Mouse (Mus musculus): ENCODE results near the gene Syngap1. TPM values are rescaled to one million over a fixed set of nuclear protein-coding genes. Genes with fewer than 3 reads are reported as not detected.
"Not testable (repeated sequence)": the region's sequence is repeated elsewhere in the genome, so short reads cannot be mapped to it uniquely, and the experiment has no call there.

Gene Syngap1
- polyA plus RNA-seq, 1 experiment from 2014 or later: 1.6 TPM

DNA sequence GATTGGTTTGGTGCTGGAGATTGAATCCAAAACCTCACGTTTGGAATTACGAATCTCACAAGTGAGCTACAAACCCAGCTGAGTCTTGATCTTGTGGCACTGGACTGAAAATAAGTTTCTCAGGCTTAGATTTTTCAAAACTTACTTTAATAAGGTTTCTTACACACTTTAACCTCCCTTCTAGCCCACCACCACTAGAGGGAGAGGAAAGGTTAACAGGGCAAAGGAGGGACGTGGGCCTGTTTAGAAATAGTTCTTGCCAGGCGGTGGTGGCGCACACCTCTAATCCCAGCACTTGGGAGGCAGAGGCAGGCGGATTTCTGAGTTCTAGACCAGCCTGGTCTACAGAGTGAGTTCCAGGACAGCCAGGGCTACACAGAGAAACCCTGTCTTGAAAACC is 36.3 kb downstream of the Syngap1 start:
- Histone ChIP-seq H3K4me1 (peaks cover 20% of the 10 kb centered on the region), H3K36me3 (peaks cover 48% of the 10 kb centered on the region)
- ATAC-seq (ENCODE audit: insufficient number of reproducible peaks, low FRiP score, low TSS enrichment, low read depth); H3K4me3 ChIP-seq; H3K9ac ChIP-seq; H3K27me3 ChIP-seq; H3K4me2 ChIP-seq; H3K27ac ChIP-seq; H3K9me3 ChIP-seq: not testable (repeated sequence)
- WGBS: 92% methylated on average over 6 of the region's 6 CpGs

- Histone ChIP-seq H3K27me3 (no peaks in the 10 kb centered on the region), H3K9me3 (no peaks in the 10 kb centered on the region), H3K9ac (no peak overlapping the region), H3K4me1 (peaks cover 8% of the 10 kb centered on the region), H3K36me3 (peaks cover 45% of the 10 kb centered on the region), H3K27ac (no peak overlapping the region), H3K4me3 (no peak overlapping the region), H3K4me2 (no peak overlapping the region)
- ATAC-seq (ENCODE audit: insufficient number of reproducible peaks, low FRiP score, low TSS enrichment, low read depth): no peak
- WGBS: 74% methylated on average over 2 of the region's 2 CpGs
Observed at GRCm38 (mm10) chr17:26979426-26979825, 38.4 kb downstream of the Syngap1 start.

- no peaks in the 10 kb centered on the region for H3K9me3 ChIP-seq
- H3K27me3 ChIP-seq: no peaks in the 10 kb centered on the region
- H3K4me2 ChIP-seq: no peak overlapping the region
- H3K27ac ChIP-seq: no peak overlapping the region
- 68% methylated on average over 2 of the region's 2 CpGs for WGBS
- H3K4me1 ChIP-seq: 0 out of 2 replicates have a peak, but pooled peaks cover 2% of the 10 kb centered on the region
- H3K36me3 ChIP-seq: peaks cover 31% of the 10 kb centered on the region
- no peak for ATAC-seq (ENCODE audit: insufficient number of reproducible peaks, low FRiP score, low TSS enrichment, low read depth)
- no peak overlapping the region for H3K4me3 ChIP-seq
- no peak overlapping the region for H3K9ac ChIP-seq
Observed at GRCm38 (mm10) chr17:26981050-26981449, 40.0 kb downstream of the Syngap1 start.

DNA sequence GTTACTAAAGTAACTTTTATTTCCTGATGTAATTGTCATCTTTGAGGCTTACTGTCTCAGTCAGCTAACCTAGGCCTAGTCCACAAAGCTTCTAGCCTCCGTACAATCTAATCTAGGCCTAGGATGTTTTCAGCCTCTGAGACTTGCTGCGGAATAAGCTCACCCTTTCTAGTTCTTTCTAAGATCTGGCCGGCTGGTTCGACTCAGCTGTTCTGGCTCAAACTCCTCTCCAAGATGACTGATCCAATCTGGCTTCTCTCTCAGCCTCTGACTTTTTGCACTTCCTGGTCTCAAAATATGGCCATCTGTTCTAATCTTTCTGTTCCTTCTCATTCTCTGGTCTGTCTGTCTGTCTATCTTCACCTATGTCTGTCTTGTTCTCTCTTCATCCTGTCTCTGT is 42.3 kb downstream of the Syngap1 start:
- Histone ChIP-seq H3K36me3 (peaks cover 12% of the 10 kb centered on the region), H3K9ac (no peak overlapping the region), H3K4me1 (no peaks in the 10 kb centered on the region), H3K4me2 (no peak overlapping the region), H3K27me3 (no peaks in the 10 kb centered on the region), H3K9me3 (no peaks in the 10 kb centered on the region), H3K4me3 (no peak overlapping the region), H3K27ac (no peak overlapping the region)
- ATAC-seq (ENCODE audit: insufficient number of reproducible peaks, low FRiP score, low TSS enrichment, low read depth): no peak
- 93% methylated on average over 4 of the region's 4 CpGs for WGBS

DNA sequence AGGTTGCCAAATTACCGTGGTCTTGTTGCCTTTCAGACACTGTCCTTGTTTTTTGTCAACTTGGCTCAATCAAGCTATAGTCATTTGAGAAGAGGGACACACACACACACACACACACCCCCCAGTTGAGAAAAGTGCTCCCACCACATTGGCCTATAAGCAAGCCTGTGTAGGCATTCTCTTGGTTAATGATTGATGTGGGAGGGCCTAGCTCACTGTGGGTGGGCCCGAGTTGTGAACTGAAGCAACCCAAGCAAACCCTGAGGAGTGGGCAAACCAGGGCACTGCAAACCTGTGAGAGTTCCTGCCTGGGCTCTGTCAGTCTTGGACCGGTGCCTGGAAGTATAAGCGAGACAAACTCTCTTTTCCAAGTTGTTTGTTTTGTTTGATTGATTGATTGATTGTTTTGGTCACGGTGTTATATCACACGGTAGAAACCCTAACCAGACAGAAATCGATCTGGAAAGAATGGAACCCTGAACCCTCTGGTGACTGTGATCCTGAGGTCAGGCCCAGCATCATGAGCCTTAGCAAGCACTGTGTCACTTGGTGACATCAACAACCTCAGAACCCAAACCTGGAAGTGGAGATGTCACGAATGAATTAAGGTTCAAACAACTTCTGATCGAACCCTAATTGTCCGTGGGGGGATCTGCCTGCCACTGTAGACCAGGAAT is 44.6 kb downstream of the Syngap1 start:
- Histone ChIP-seq H3K9me3 (no peaks in the 10 kb centered on the region), H3K36me3 (no peaks in the 10 kb centered on the region), H3K27ac (no peak overlapping the region), H3K9ac (no peak overlapping the region), H3K4me3 (no peak overlapping the region), H3K4me2 (no peak overlapping the region), H3K27me3 (no peaks in the 10 kb centered on the region), H3K4me1 (no peaks in the 10 kb centered on the region)
- 84% methylated on average over 10 of the region's 10 CpGs for WGBS
- no peak for ATAC-seq (ENCODE audit: insufficient number of reproducible peaks, low FRiP score, low TSS enrichment, low read depth)

DNA sequence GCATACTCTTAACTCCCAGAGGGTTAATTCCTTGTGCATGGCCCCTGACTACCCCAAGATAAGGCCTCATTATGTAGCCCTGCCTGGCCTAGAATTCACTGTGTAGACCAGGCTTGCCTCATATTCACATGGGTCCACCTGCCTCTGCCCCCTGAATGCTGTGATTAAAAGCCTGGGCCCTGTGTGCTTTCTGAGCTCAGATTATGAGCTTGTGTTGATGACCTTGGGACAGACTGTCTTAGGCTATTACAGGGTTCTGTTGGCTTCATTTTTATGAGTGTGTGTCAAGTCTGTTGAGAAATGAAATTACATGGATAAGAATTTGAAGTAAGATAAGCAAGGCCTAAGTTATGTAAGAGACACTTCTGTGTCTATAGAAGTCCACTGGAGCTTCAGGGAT is 49.5 kb downstream of the Syngap1 start:
- Histone ChIP-seq H3K9ac (no peak overlapping the region), H3K9me3 (no peaks in the 10 kb centered on the region), H3K4me1 (no peaks in the 10 kb centered on the region), H3K4me3 (no peak overlapping the region), H3K36me3 (no peaks in the 10 kb centered on the region), H3K27ac (no peak overlapping the region), H3K27me3 (no peaks in the 10 kb centered on the region), H3K4me2 (no peak overlapping the region)
- ATAC-seq (ENCODE audit: insufficient number of reproducible peaks, low FRiP score, low TSS enrichment, low read depth): no peak

- Histone ChIP-seq H3K4me1 (0 out of 2 replicates have a peak, but pooled peaks cover 3% of the 10 kb centered on the region), H3K4me3 (no peak overlapping the region), H3K4me2 (no peak overlapping the region), H3K27me3 (no peaks in the 10 kb centered on the region), H3K36me3 (no peaks in the 10 kb centered on the region), H3K9me3 (no peaks in the 10 kb centered on the region), H3K9ac (no peak overlapping the region), H3K27ac (0 out of 2 replicates have a peak overlapping the region, but pooled peaks have one; percentile 3)
- ATAC-seq (ENCODE audit: insufficient number of reproducible peaks, low FRiP score, low TSS enrichment, low read depth): no peak
- 72% methylated on average over 14 of the region's 14 CpGs for WGBS
Observed at GRCm38 (mm10) chr17:26994410-26994809, 53.4 kb downstream of the Syngap1 start.

DNA sequence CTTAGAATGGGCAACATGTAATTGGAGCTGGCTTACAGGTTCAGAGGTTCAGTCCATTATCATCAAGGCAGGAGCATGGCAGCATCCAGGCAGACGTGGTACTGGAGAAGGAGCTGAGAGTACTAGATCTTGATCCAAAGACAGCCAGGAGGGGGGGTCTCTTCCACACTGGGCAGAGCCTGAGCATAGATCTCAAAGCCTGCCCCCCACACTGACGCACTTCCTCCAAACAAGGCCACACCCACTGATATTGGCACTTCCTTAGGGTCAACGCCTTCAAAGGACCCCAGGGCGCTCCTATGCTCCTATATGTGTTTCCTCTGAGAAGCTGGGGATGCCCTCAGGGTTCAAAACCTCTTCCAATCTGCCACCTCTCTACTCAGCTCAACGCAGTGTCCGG is 54.0 kb downstream of the Syngap1 start:
- 0 out of 2 replicates have a peak overlapping the region, but pooled peaks have one; percentile 3 for H3K27ac ChIP-seq

GRCm38 (mm10) chr17:26995562-26995961 is 54.5 kb downstream of the Syngap1 start:
- H3K9me3 ChIP-seq: no peaks in the 10 kb centered on the region
- H3K4me2 ChIP-seq: no peak overlapping the region
- ATAC-seq (ENCODE audit: insufficient number of reproducible peaks, low FRiP score, low TSS enrichment, low read depth): no peak
- no peak overlapping the region for H3K9ac ChIP-seq
- H3K36me3 ChIP-seq: no peaks in the 10 kb centered on the region
- no peaks in the 10 kb centered on the region for H3K27me3 ChIP-seq
- H3K4me3 ChIP-seq: no peak overlapping the region
- 69% methylated on average over 8 of the region's 8 CpGs for WGBS
- peaks cover 8% of the 10 kb centered on the region; the same call in 1 of the 2 replicates for H3K4me1 ChIP-seq
- no peak overlapping the region for H3K27ac ChIP-seq

More for the DNA sequence above, 54.0 kb downstream of the Syngap1 start:
- no peak for ATAC-seq (ENCODE audit: insufficient number of reproducible peaks, low FRiP score, low TSS enrichment, low read depth)
- 77% methylated on average over 6 of the region's 6 CpGs for WGBS
- H3K9me3 ChIP-seq: no peaks in the 10 kb centered on the region
- H3K4me1 ChIP-seq: 0 out of 2 replicates have a peak, but pooled peaks cover 3% of the 10 kb centered on the region
- H3K9ac ChIP-seq: no peak overlapping the region
- no peaks in the 10 kb centered on the region for H3K27me3 ChIP-seq
- no peak overlapping the region for H3K4me3 ChIP-seq
- no peak overlapping the region for H3K4me2 ChIP-seq
- H3K36me3 ChIP-seq: no peaks in the 10 kb centered on the region

- no peaks in the 10 kb centered on the region for H3K36me3 ChIP-seq
- H3K4me2 ChIP-seq: no peak overlapping the region
- H3K27ac ChIP-seq: no peak overlapping the region
- H3K9me3 ChIP-seq: no peaks in the 10 kb centered on the region
- no peak overlapping the region for H3K9ac ChIP-seq
- H3K27me3 ChIP-seq: no peaks in the 10 kb centered on the region
- ATAC-seq (ENCODE audit: insufficient number of reproducible peaks, low FRiP score, low TSS enrichment, low read depth): no peak
- H3K4me3 ChIP-seq: no peak overlapping the region
- H3K4me1 ChIP-seq: peaks cover 10% of the 10 kb centered on the region; the same call in 1 of the 2 replicates
- 74% methylated on average over 4 of the region's 4 CpGs for WGBS
Observed at GRCm38 (mm10) chr17:26997661-26998060, 56.6 kb downstream of the Syngap1 start.

- no peak for ATAC-seq (ENCODE audit: insufficient number of reproducible peaks, low FRiP score, low TSS enrichment, low read depth)
- Histone ChIP-seq H3K27me3 (no peaks in the 10 kb centered on the region), H3K4me2 (no peak overlapping the region)
Observed at GRCm38 (mm10) chr17:26998283-26998682, 57.2 kb downstream of the Syngap1 start.

GRCm38 (mm10) chr17:26999996-27000395 is 58.9 kb downstream of the Syngap1 start:
- no peak for ATAC-seq (ENCODE audit: insufficient number of reproducible peaks, low FRiP score, low TSS enrichment, low read depth)
- no peaks in the 10 kb centered on the region for H3K9me3 ChIP-seq
- H3K9ac ChIP-seq: no peak overlapping the region
- no peak overlapping the region for H3K4me3 ChIP-seq
- H3K27me3 ChIP-seq: 0 out of 2 replicates have a peak, but pooled peaks cover 3% of the 10 kb centered on the region
- no peak overlapping the region for H3K27ac ChIP-seq
- peaks cover 12% of the 10 kb centered on the region for H3K4me1 ChIP-seq
- no peaks in the 10 kb centered on the region for H3K36me3 ChIP-seq
- H3K4me2 ChIP-seq: no peak overlapping the region; the same call in 1 of the 2 replicates
- 55% methylated on average over 12 of the region's 12 CpGs for WGBS

More at GRCm38 (mm10) chr17:26998283-26998682, 57.2 kb downstream of the Syngap1 start:
- H3K4me1 ChIP-seq: peaks cover 10% of the 10 kb centered on the region; the same call in 1 of the 2 replicates
- H3K9me3 ChIP-seq: no peaks in the 10 kb centered on the region
- WGBS: 89% methylated on average over 15 of the region's 15 CpGs
- H3K9ac ChIP-seq: no peak overlapping the region
- no peaks in the 10 kb centered on the region for H3K36me3 ChIP-seq
- no peak overlapping the region for H3K27ac ChIP-seq
- H3K4me3 ChIP-seq: no peak overlapping the region
